Mouse (Mus musculus): Measurements from ENCODE around the gene Pigk. TPM values are rescaled to one million over a fixed set of nuclear protein-coding genes. Genes with fewer than 3 reads are reported as not detected.

Gene Pigk
- polyA plus RNA-seq, 1 experiment from 2014 or later = 35.9 TPM

GRCm38 (mm10) chr3:152929788-152930281 is 215.9 kb downstream of the Pigk start:
- no peak overlapping the region for H3K4me2 ChIP-seq (ENCODE audit: low read depth, low read length)
- no peak overlapping the region for H3K9ac ChIP-seq (ENCODE audit: low read depth, low read length)
- H3K27ac ChIP-seq (ENCODE audit: low read length) = no peak overlapping the region
- no peak overlapping the region for H3K4me3 ChIP-seq (ENCODE audit: low read length)
- no peaks in the 10 kb centered on the region for H3K36me3 ChIP-seq (ENCODE audit: control insufficient read depth, insufficient read depth, low read length)
- no peaks in the 10 kb centered on the region for H3K27me3 ChIP-seq (replicated peaks; ENCODE audit: control insufficient read depth, insufficient read depth, low read length)
- no peaks in the 10 kb centered on the region for H3K9me3 ChIP-seq (ENCODE audit: control insufficient read depth, low read length)
- WGBS = 68% methylated on average over 7 of the region's 7 CpGs
- H3K4me1 ChIP-seq (ENCODE audit: control insufficient read depth, insufficient read depth, low read length) = no peaks in the 10 kb centered on the region
- ATAC-seq = no peak

GRCm38 (mm10) chr3:152931354-152931753 is 217.5 kb downstream of the Pigk start:
- H3K4me1 ChIP-seq (ENCODE audit: control insufficient read depth, insufficient read depth, low read length) = no peaks in the 10 kb centered on the region
- no peaks in the 10 kb centered on the region for H3K27me3 ChIP-seq (replicated peaks; ENCODE audit: control insufficient read depth, insufficient read depth, low read length)
- H3K36me3 ChIP-seq (ENCODE audit: control insufficient read depth, insufficient read depth, low read length) = no peaks in the 10 kb centered on the region
- 84% methylated on average over 3 of the region's 3 CpGs for WGBS
- no peak for ATAC-seq
- no peak overlapping the region for H3K4me3 ChIP-seq (ENCODE audit: low read length)
- no peak overlapping the region for H3K9ac ChIP-seq (ENCODE audit: low read depth, low read length)
- H3K27ac ChIP-seq (ENCODE audit: low read length) = no peak overlapping the region
- H3K4me2 ChIP-seq (ENCODE audit: low read depth, low read length) = no peak overlapping the region
- no peaks in the 10 kb centered on the region for H3K9me3 ChIP-seq (ENCODE audit: control insufficient read depth, low read length)

GRCm38 (mm10) chr3:152932096-152932495 is 218.2 kb downstream of the Pigk start:
- Histone ChIP-seq H3K4me2 (ENCODE audit: low read depth, low read length) (no peak overlapping the region), H3K9ac (ENCODE audit: low read depth, low read length) (no peak overlapping the region), H3K27me3 (replicated peaks; ENCODE audit: control insufficient read depth, insufficient read depth, low read length) (no peaks in the 10 kb centered on the region), H3K4me3 (ENCODE audit: low read length) (no peak overlapping the region), H3K27ac (ENCODE audit: low read length) (no peak overlapping the region), H3K4me1 (ENCODE audit: control insufficient read depth, insufficient read depth, low read length) (no peaks in the 10 kb centered on the region), H3K36me3 (ENCODE audit: control insufficient read depth, insufficient read depth, low read length) (no peaks in the 10 kb centered on the region), H3K9me3 (ENCODE audit: control insufficient read depth, low read length) (no peaks in the 10 kb centered on the region)
- no peak for ATAC-seq
- 75% methylated on average over 4 of the region's 4 CpGs for WGBS

- no peak for ATAC-seq
- no peaks in the 10 kb centered on the region for H3K9me3 ChIP-seq (ENCODE audit: control insufficient read depth, low read length)
- no peaks in the 10 kb centered on the region for H3K27me3 ChIP-seq (replicated peaks; ENCODE audit: control insufficient read depth, insufficient read depth, low read length)
- H3K4me2 ChIP-seq (ENCODE audit: low read depth, low read length) = no peak overlapping the region
- no peaks in the 10 kb centered on the region for H3K36me3 ChIP-seq (ENCODE audit: control insufficient read depth, insufficient read depth, low read length)
- no peak overlapping the region for H3K27ac ChIP-seq (ENCODE audit: low read length)
- H3K4me1 ChIP-seq (ENCODE audit: control insufficient read depth, insufficient read depth, low read length) = no peaks in the 10 kb centered on the region
- H3K9ac ChIP-seq (ENCODE audit: low read depth, low read length) = no peak overlapping the region
- WGBS = 87% methylated on average over 2 of the region's 2 CpGs
- no peak overlapping the region for H3K4me3 ChIP-seq (ENCODE audit: low read length)
Observed at GRCm38 (mm10) chr3:152932544-152932943, 218.6 kb downstream of the Pigk start.

GRCm38 (mm10) chr3:152933737-152934136 is 219.8 kb downstream of the Pigk start:
- WGBS = 93% methylated on average over 3 of the region's 3 CpGs
- no peak overlapping the region for H3K27ac ChIP-seq (ENCODE audit: low read length)
- no peaks in the 10 kb centered on the region for H3K9me3 ChIP-seq (ENCODE audit: control insufficient read depth, low read length)

GRCm38 (mm10) chr3:152936313-152936712 is 222.4 kb downstream of the Pigk start:
- ATAC-seq = no peak
- no peaks in the 10 kb centered on the region for H3K36me3 ChIP-seq (ENCODE audit: control insufficient read depth, insufficient read depth, low read length)
- no peak overlapping the region for H3K4me2 ChIP-seq (ENCODE audit: low read depth, low read length)
- no peak overlapping the region for H3K27ac ChIP-seq (ENCODE audit: low read length)
- H3K9me3 ChIP-seq (ENCODE audit: control insufficient read depth, low read length) = no peaks in the 10 kb centered on the region
- H3K4me1 ChIP-seq (ENCODE audit: control insufficient read depth, insufficient read depth, low read length) = no peaks in the 10 kb centered on the region
- no peak overlapping the region for H3K9ac ChIP-seq (ENCODE audit: low read depth, low read length)
- WGBS = 92% methylated on average over 3 of the region's 3 CpGs
- H3K4me3 ChIP-seq (ENCODE audit: low read length) = no peak overlapping the region
- no peaks in the 10 kb centered on the region for H3K27me3 ChIP-seq (replicated peaks; ENCODE audit: control insufficient read depth, insufficient read depth, low read length)

More at GRCm38 (mm10) chr3:152933737-152934136, 219.8 kb downstream of the Pigk start:
- Histone ChIP-seq H3K36me3 (ENCODE audit: control insufficient read depth, insufficient read depth, low read length) (no peaks in the 10 kb centered on the region), H3K27me3 (replicated peaks; ENCODE audit: control insufficient read depth, insufficient read depth, low read length) (no peaks in the 10 kb centered on the region), H3K4me3 (ENCODE audit: low read length) (no peak overlapping the region), H3K4me1 (ENCODE audit: control insufficient read depth, insufficient read depth, low read length) (no peaks in the 10 kb centered on the region), H3K4me2 (ENCODE audit: low read depth, low read length) (no peak overlapping the region), H3K9ac (ENCODE audit: low read depth, low read length) (no peak overlapping the region)
- no peak for ATAC-seq

GRCm38 (mm10) chr3:152941671-152942070 is 227.8 kb downstream of the Pigk start:
- H3K9ac ChIP-seq (ENCODE audit: low read depth, low read length) = no peak overlapping the region
- H3K9me3 ChIP-seq (ENCODE audit: control insufficient read depth, low read length) = no peaks in the 10 kb centered on the region
- no peak overlapping the region for H3K27ac ChIP-seq (ENCODE audit: low read length)
- H3K36me3 ChIP-seq (ENCODE audit: control insufficient read depth, insufficient read depth, low read length) = no peaks in the 10 kb centered on the region
- no peak overlapping the region for H3K4me3 ChIP-seq (ENCODE audit: low read length)
- H3K4me2 ChIP-seq (ENCODE audit: low read depth, low read length) = no peak overlapping the region
- H3K27me3 ChIP-seq (replicated peaks; ENCODE audit: control insufficient read depth, insufficient read depth, low read length) = no peaks in the 10 kb centered on the region
- 76% methylated on average over 5 of the region's 5 CpGs for WGBS
- H3K4me1 ChIP-seq (ENCODE audit: control insufficient read depth, insufficient read depth, low read length) = no peaks in the 10 kb centered on the region
- no peak for ATAC-seq

GRCm38 (mm10) chr3:152942985-152943384 is 229.1 kb downstream of the Pigk start:
- no peaks in the 10 kb centered on the region for H3K9me3 ChIP-seq (ENCODE audit: control insufficient read depth, low read length)
- no peak overlapping the region for H3K27ac ChIP-seq (ENCODE audit: low read length)
- no peak overlapping the region for H3K9ac ChIP-seq (ENCODE audit: low read depth, low read length)
- H3K36me3 ChIP-seq (ENCODE audit: control insufficient read depth, insufficient read depth, low read length) = no peaks in the 10 kb centered on the region
- H3K27me3 ChIP-seq (replicated peaks; ENCODE audit: control insufficient read depth, insufficient read depth, low read length) = no peaks in the 10 kb centered on the region
- WGBS = 63% methylated on average over 11 of the region's 11 CpGs
- no peak overlapping the region for H3K4me3 ChIP-seq (ENCODE audit: low read length)
- ATAC-seq = peak; percentile 81
- H3K4me2 ChIP-seq (ENCODE audit: low read depth, low read length) = no peak overlapping the region
- H3K4me1 ChIP-seq (ENCODE audit: control insufficient read depth, insufficient read depth, low read length) = no peaks in the 10 kb centered on the region

- H3K27me3 ChIP-seq (replicated peaks; ENCODE audit: control insufficient read depth, insufficient read depth, low read length) = no peaks in the 10 kb centered on the region
- no peak for ATAC-seq
- H3K9ac ChIP-seq (ENCODE audit: low read depth, low read length) = no peak overlapping the region
- H3K36me3 ChIP-seq (ENCODE audit: control insufficient read depth, insufficient read depth, low read length) = no peaks in the 10 kb centered on the region
- H3K4me3 ChIP-seq (ENCODE audit: low read length) = no peak overlapping the region
- H3K9me3 ChIP-seq (ENCODE audit: control insufficient read depth, low read length) = no peaks in the 10 kb centered on the region
- WGBS = 76% methylated on average over 3 of the region's 3 CpGs
- H3K4me1 ChIP-seq (ENCODE audit: control insufficient read depth, insufficient read depth, low read length) = no peaks in the 10 kb centered on the region
- no peak overlapping the region for H3K4me2 ChIP-seq (ENCODE audit: low read depth, low read length)
- no peak overlapping the region for H3K27ac ChIP-seq (ENCODE audit: low read length)
Observed at GRCm38 (mm10) chr3:152944766-152945165, 230.9 kb downstream of the Pigk start.

- no peak overlapping the region for H3K9ac ChIP-seq (ENCODE audit: low read depth, low read length)
- 81% methylated on average over 11 of the region's 11 CpGs for WGBS
- no peak for ATAC-seq
Observed at GRCm38 (mm10) chr3:152947031-152947640, 233.2 kb downstream of the Pigk start.

More at GRCm38 (mm10) chr3:152947031-152947640, 233.2 kb downstream of the Pigk start:
- Histone ChIP-seq H3K9me3 (ENCODE audit: control insufficient read depth, low read length) (peaks cover 7% of the 10 kb centered on the region; the same call in 1 of the 2 replicates), H3K36me3 (ENCODE audit: control insufficient read depth, insufficient read depth, low read length) (no peaks in the 10 kb centered on the region), H3K4me3 (ENCODE audit: low read length) (no peak overlapping the region), H3K27me3 (replicated peaks; ENCODE audit: control insufficient read depth, insufficient read depth, low read length) (no peaks in the 10 kb centered on the region), H3K4me2 (ENCODE audit: low read depth, low read length) (no peak overlapping the region), H3K4me1 (ENCODE audit: control insufficient read depth, insufficient read depth, low read length) (no peaks in the 10 kb centered on the region), H3K27ac (ENCODE audit: low read length) (no peak overlapping the region)

Data from intestine, embryonic 16.5 days (tissue).